Mouse (Mus musculus) induced T-regulatory cell, adult 2 months (primary cell): Measurements from ENCODE around the gene Krt80.

Experiments
- DNase-seq: peaks from one replicate; pipeline ENCODE4 v3.0.0-alpha.2; 2012; ENCODE audit warnings: low read depth

Krt80 gene

DNA sequence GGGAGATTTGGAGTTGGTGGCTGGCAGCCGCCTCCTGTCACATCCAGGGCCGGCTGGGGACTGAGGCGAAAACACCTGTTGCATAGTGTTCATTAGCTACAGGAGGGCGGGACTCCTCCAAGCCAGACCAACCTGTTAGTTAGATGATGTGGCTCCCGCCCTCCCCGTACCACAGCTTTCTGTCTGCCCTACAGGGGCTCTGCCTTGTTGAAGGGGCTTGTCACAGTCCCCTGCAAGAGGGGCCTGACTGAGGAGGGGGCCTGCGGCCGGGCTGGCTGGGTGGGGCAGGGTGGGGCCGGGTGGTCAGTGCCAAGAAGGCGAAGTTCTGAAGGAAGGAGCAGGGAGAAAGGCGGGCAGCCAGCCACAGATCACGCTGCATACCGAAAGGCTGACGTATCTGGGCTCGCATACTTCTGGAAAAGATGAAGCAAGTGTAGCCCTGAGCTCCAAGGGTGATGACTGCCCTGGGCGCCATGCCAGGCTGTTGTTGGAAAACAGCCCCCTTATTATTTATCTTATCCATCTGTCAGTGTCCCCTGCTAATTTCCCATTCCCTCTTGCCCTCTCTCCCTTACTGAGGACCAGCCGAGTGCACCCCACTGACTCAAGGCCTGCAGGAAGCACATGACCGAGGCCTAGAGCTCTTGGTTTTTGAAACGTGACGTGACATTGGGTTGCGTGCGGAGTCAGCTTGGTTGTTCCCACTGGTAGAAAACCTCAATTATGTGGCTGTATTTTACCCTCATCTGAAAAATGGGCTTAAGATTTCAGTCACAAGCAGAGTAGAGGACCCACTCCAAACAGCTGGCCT, at the start of gene Krt80:
TSS of gene Krt80 (minus strand) at position 62 of the 811 bp plus-strand sequence.
- DNase-seq: no peak

- DNase-seq: no peak
Observed at GRCm38 (mm10) chr15:101418950-101419349, 49.0 kb upstream of the Krt80 start.

DNA sequence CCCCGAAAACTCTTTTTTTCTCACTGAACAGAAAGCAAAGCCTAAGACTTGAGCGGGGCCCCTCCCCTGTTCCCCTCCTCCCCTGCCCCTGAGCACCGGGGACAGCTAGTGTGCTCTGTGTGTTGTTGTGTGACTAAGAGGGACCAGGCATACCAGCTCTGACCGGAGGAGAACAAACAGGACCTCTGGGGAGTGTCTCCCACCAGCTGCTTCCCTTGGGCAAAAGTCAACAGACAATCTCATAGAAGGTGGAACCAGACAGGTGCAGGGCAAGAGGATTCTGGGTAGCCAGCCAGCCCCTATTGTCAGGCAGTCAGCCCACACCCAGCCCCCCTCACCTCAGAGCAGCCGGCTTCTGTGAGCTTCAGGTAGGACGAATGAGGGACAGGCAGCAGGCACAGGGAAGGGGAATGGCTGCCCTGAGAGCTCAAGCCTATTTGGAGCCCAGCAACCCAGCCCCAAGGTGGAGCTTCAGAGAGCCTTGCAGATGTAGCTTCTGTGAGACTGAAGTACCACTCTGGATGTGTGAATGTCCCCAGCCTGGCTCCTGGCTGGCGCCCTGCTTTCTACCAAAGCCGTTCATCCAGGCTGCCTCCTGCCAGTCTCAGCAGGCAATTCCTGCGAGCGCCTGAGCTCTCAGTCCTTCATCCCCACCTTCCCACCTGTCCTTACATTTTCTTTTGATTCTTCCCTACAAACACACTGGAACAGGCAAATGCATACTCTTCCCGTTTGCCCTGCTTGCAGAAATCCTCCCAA, 45.0 kb upstream of the Krt80 start:
- no peak for DNase-seq

DNA sequence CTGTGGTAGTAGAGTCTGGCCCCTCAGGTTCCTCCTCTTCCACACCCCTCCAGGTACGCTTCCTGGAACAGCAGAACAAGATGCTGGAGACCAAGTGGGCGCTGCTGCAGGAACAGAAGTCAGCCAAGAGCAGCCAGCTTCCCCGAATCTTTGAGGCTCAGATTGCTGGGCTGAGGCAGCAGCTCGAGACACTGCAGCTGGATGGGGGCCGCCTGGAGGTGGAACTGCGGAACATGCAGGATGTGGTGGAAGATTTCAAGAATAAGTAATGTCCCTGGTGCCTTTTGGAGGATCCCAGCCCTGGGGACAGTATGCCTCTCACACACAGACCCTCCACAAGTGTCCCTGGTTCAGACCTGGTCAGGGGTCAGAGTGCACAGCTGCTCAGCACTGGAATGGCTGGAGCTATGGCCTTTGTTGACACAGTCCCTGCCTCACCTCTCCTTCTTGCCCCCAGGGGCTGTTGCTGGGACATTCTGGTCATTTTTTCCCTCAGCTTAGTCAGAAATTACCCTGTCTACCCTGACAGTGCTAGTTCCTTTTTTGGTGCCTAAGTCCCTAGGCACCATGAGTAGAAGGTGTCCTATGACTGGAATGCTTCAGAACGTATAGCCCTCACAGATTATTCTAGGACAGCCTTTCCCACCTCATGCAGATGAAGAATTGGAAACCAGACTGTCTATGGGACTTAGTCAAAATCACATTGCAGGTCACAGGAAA, 44.1 kb upstream of the Krt80 start:
- DNase-seq: no peak

- DNase-seq: no peak
Observed at GRCm38 (mm10) chr15:101412188-101412587, 42.2 kb upstream of the Krt80 start.

GRCm38 (mm10) chr15:101410775-101411174, 40.8 kb upstream of the Krt80 start, which contains the start of gene Krt7:
Gene Krt7, plus strand, starts transcription at chr15:101411043.
- DNase-seq: no peak

GRCm38 (mm10) chr15:101398269-101398668, 28.3 kb upstream of the Krt80 start:
- no peak for DNase-seq

DNA sequence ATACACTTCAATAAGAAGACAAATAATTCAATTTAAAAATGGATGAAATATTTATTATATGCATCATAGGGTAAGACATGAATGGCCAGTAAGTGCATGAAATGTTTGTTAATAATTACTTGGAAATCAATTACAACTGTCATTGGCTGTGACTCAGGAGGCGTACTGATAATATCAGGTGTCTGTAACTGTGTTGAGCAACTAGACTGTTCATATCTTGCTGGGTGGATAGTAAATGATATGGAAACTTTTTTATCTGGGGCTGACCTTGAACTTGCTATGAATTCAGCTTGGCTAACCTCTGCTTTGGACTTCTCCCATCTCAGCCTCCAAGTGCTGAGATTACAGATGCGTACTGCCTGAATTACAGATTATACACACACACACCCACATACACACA, 27.7 kb upstream of the Krt80 start:
- DNase-seq: no peak

GRCm38 (mm10) chr15:101396921-101397320, 27.0 kb upstream of the Krt80 start:
- DNase-seq: no peak

DNA sequence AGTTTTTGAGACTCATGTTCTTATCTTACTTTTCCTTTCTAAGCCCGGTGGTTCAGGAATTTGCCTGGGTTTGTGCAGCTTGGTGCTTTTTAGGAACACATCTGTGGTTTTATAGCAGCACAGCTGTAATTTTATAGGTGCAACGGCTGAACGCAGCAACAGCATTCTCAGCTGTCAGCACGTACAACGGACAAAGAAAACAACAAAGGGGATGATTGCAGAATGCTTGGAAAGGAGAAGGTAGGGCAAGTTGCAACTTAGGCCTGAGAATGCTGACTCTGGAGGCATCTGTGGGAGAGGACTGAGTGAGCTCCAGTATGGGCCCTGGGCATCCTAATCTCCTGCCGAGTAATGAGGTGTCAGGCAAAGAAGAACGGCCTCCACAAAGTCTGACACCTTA, 26.5 kb upstream of the Krt80 start:
- no peak for DNase-seq

GRCm38 (mm10) chr15:101394908-101395307, 24.9 kb upstream of the Krt80 start:
- DNase-seq: no peak

- DNase-seq: no peak
Observed at GRCm38 (mm10) chr15:101392251-101392650, 22.3 kb upstream of the Krt80 start.

DNA sequence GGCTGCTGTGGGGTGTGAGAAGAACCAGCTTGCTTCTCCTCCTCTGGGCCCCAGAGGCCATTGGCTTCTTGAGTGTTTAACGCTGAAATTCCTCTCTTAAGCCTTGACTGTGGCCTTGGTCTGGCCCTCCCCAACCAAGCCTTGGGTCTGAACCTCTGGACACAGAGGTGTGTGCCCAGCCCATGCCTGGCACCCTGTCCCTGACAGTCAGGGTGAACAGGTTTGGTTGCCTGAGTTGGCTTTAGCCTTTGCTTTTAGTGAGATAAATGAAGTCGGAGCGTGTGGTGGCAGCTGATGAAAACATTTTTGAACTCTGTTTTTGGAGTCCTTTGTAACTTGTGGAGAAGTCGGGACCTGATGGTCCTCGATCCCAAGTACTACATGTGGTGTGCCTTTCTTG, 20.2 kb upstream of the Krt80 start:
- no peak for DNase-seq

GRCm38 (mm10) chr15:101388034-101388541, 18.1 kb upstream of the Krt80 start:
- DNase-seq: peak; percentile 64

DNA sequence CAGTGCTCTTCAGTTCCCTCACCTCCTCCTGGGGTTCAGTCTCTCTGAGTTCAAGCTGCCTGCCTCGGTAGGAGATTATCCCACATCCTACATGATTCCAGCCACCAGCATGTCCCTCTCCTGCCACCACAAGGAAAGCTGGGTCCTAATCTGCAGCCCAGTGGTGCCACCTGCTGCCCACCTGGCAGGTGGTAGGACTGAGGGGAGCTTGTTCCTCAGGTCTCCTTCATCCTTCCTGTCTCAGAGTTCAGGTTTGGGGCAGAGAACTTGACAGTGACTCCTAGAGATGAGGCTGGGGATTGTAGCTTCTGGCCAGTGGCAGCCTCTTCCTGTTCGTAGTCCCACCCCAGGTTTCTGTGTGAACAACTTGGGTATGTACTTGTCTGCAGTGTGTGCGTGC, 17.2 kb upstream of the Krt80 start:
- peak; percentile 45 for DNase-seq

DNA sequence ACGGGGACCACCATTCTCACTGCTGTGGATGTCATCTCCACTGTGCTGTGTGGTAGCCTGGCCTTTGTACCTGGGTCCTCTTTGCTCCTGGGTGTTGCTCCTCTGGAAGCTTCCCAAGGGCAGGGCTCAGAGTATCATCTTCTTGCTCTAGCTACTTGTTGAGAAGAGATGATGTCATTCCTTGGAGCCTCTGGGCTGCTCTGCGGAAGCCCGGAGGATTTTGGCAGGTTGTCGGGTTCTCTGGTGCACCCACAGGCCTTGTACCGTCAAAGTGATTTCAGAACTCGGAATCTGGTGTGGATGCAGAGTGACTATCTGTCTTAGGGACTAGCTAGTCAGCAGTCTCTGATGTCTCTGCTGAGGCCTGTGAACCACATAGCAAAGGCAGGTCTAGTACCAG, 15.1 kb upstream of the Krt80 start:
- DNase-seq: no peak

DNA sequence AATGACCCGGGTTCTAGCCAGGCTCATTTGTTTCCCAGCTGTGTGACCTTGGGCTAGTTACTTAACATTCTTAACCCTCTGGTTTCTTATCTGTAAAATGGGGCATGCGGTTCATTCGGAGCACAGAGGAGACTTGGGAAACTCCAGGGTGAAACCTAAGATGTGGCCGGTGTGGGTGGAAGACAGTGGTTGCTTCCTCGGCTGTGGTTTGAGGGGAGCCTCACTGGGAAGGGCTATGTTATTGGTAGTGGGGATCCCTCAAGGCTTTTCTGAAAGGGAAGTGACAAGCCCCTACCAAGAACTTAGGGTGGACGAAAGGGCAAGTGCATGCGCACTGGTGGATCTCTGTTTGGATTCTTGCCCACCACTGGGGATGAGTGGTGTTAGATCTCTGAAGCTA, 14.6 kb upstream of the Krt80 start:
- DNase-seq: no peak

- no peak for DNase-seq
Observed at GRCm38 (mm10) chr15:101382811-101383210, 12.8 kb upstream of the Krt80 start.

GRCm38 (mm10) chr15:101381758-101382157, 11.8 kb upstream of the Krt80 start:
- no peak for DNase-seq

GRCm38 (mm10) chr15:101378646-101379045, 8.7 kb upstream of the Krt80 start:
- DNase-seq: no peak

DNA sequence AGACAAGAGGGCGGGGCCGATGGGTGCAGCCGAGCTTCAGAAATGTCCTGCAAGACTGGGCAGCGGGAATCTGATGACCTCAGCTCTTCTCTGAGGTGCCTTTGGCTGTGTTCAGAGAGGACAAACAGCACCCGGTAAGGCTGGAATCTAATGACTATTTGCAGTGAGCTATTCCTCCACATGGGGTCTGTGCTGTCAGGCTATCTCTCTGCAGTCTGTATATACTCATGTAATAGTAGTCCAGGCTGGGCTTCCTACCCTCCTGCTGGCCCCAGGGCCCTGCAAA, 6.8 kb upstream of the Krt80 start:
- DNase-seq: no peak

GRCm38 (mm10) chr15:101375956-101376775, 6.2 kb upstream of the Krt80 start:
- DNase-seq: no peak
